30 mouse cellular contexts compared by ENCODE assay signal in genomic region chr19:53094684-53095083, GRCm38 (mm10). TPM values are rescaled to one million over a fixed set of nuclear protein-coding genes. Genes with fewer than 3 reads are reported as not detected.
DNase-seq lines count a peak whose midpoint lies in the region; ATAC-seq and TF ChIP-seq lines count a peak whose summit lies in the region.
"Had no signal": no experiment of that assay in that cellular context is flagged by ENCODE, and none has a peak within 500 bp of the region (broad histone marks: within the 10 kb centered on the region; RNA-seq: fewer than 3 reads in every experiment).

No protein-coding gene starts in this region.

- no peaks in the 10 kb centered on the region for H3K9me3 ChIP-seq in MEL (replicated peaks; ENCODE audit: insufficient read depth, low read length)
- no peaks in the 10 kb centered on the region for H3K9me3 ChIP-seq in liver, embryonic 13.5 days (replicated peaks)
- H3K9me3 ChIP-seq in midbrain, embryonic 16.5 days (replicated peaks; ENCODE audit: control insufficient read depth, low read length, poor library complexity, severe bottlenecking) = no peaks in the 10 kb centered on the region
- no peaks in the 10 kb centered on the region for H3K9me3 ChIP-seq in midbrain, postnatal 0 days (ENCODE audit: low read length)
- H3K9me3 ChIP-seq: forebrain, embryonic 12.5 days; heart, embryonic 10.5 days; heart, embryonic 15.5 days; hindbrain, embryonic 13.5 days; megakaryocyte, embryonic 14.5 days; midbrain, embryonic 13.5 days; neural tube, embryonic 15.5 days had no signal

- no peaks in the 10 kb centered on the region for H3K79me2 ChIP-seq in MEL (ENCODE audit: control insufficient read depth, insufficient read depth, low read length, poor library complexity)

- peak; percentile 88 to 90 for TF ChIP-seq EP300 in MEL (IDR thresholded peaks at IDR 0.05; ENCODE audit: low read depth in 1 of 2, low read length in 2 of 2)

- no peaks in the 10 kb centered on the region for H3K27me3 ChIP-seq in MEL (ENCODE audit: control insufficient read depth in 1 of 2, insufficient read depth in 2 of 2, low read length in 2 of 2)
- no peaks in the 10 kb centered on the region for H3K27me3 ChIP-seq in liver, embryonic 13.5 days
- no peaks in the 10 kb centered on the region for H3K27me3 ChIP-seq in midbrain, embryonic 16.5 days (ENCODE audit: control insufficient read depth, insufficient read depth, low read depth, low read length)
- H3K27me3 ChIP-seq in midbrain, postnatal 0 days (ENCODE audit: insufficient read depth, low read length) = no peaks in the 10 kb centered on the region
- H3K27me3 ChIP-seq: forebrain, embryonic 12.5 days; heart, embryonic 15.5 days; hindbrain, embryonic 13.5 days; midbrain, embryonic 13.5 days; neural tube, embryonic 15.5 days had no signal

- peak; percentile 45; the same call in 1 of the 2 replicates for ATAC-seq in liver, embryonic 13.5 days (ENCODE audit: low read depth)
- ATAC-seq in megakaryocyte progenitor cell, adult 5-6 weeks (replicated peaks; ENCODE audit: poor library complexity) = peak; percentile 38; the same call in 1 of the 2 replicates
- ATAC-seq in midbrain, embryonic 16.5 days = no peak
- no peak for ATAC-seq in midbrain, postnatal 0 days (ENCODE audit: low FRiP score)
- ATAC-seq: midbrain, embryonic 13.5 days had no signal

- H3K36me3 ChIP-seq in MEL (ENCODE audit: control insufficient read depth in 1 of 2, insufficient read depth in 2 of 2, low read length in 2 of 2) = peaks cover 0 to 32% of the 10 kb centered on the region in 2 experiments; a peak in 2 of 4 replicates
- no peaks in the 10 kb centered on the region for H3K36me3 ChIP-seq in liver, embryonic 13.5 days
- H3K36me3 ChIP-seq in midbrain, embryonic 16.5 days (ENCODE audit: control insufficient read depth, insufficient read depth, low read length) = no peaks in the 10 kb centered on the region
- no peaks in the 10 kb centered on the region for H3K36me3 ChIP-seq in midbrain, postnatal 0 days (ENCODE audit: insufficient read depth, low read length)
- H3K36me3 ChIP-seq: forebrain, embryonic 12.5 days; heart, embryonic 10.5 days; heart, embryonic 15.5 days; hindbrain, embryonic 13.5 days; midbrain, embryonic 13.5 days; neural tube, embryonic 15.5 days had no signal

- 37% methylated on average over 4 of the region's 4 CpGs for WGBS in liver, embryonic 13.5 days (ENCODE audit: insufficient replicate concordance)
- WGBS in midbrain, embryonic 16.5 days = 89% methylated on average over 4 of the region's 4 CpGs
- WGBS in midbrain, postnatal 0 days = 93% methylated on average over 4 of the region's 4 CpGs

- no peak for TF ChIP-seq RAD21 in MEL (IDR thresholded peaks at IDR 0.05; ENCODE audit: low read depth, low read length)

- peaks cover 26 to 27% of the 10 kb centered on the region in 2 experiments for H3K4me1 ChIP-seq in MEL (ENCODE audit: control insufficient read depth in 1 of 2, insufficient read depth in 2 of 2, low read length in 2 of 2)
- peaks cover 38% of the 10 kb centered on the region for H3K4me1 ChIP-seq in liver, embryonic 13.5 days (replicated peaks)
- H3K4me1 ChIP-seq in midbrain, embryonic 16.5 days (ENCODE audit: control insufficient read depth, insufficient read depth, low read length) = 0 out of 2 replicates have a peak, but pooled peaks cover 6% of the 10 kb centered on the region
- no peaks in the 10 kb centered on the region for H3K4me1 ChIP-seq in midbrain, postnatal 0 days (ENCODE audit: insufficient read depth, low read length)
- H3K4me1 ChIP-seq: forebrain, embryonic 12.5 days; neural tube, embryonic 15.5 days had no signal

- no peak overlapping the region for H3K4me3 ChIP-seq in MEL (ENCODE audit: control insufficient read depth in 1 of 2, insufficient read depth in 1 of 2, low read depth in 2 of 2, low read length in 2 of 2)
- no peak overlapping the region for H3K4me3 ChIP-seq in liver, embryonic 13.5 days (replicated peaks)
- no peak overlapping the region for H3K4me3 ChIP-seq in midbrain, embryonic 16.5 days (ENCODE audit: low read depth, low read length)
- H3K4me3 ChIP-seq in midbrain, postnatal 0 days (ENCODE audit: low read depth, low read length) = no peak overlapping the region
- H3K4me3 ChIP-seq: forebrain, embryonic 12.5 days; heart, embryonic 10.5 days; heart, embryonic 15.5 days; hindbrain, embryonic 13.5 days; megakaryocyte, embryonic 14.5 days; midbrain, embryonic 13.5 days; neural tube, embryonic 15.5 days had no signal

- TF ChIP-seq CTCF in MEL (IDR thresholded peaks at IDR 0.05 in 2 of 3, conservative IDR thresholded peaks at IDR 0.05 in 1 of 3; ENCODE audit: control insufficient read depth in 1 of 3, insufficient read depth in 1 of 3, low read depth in 2 of 3, low read length in 3 of 3, poor library complexity in 1 of 3, severe bottlenecking in 1 of 3) = no peak
- no peak for TF ChIP-seq CTCF in midbrain, postnatal 0 days (IDR thresholded peaks at IDR 0.05)

- no peak overlapping the region for H3K4me2 ChIP-seq in liver, embryonic 13.5 days
- no peak overlapping the region for H3K4me2 ChIP-seq in midbrain, embryonic 16.5 days (ENCODE audit: low read length)
- no peak overlapping the region for H3K4me2 ChIP-seq in midbrain, postnatal 0 days (ENCODE audit: low read depth, low read length, poor library complexity, severe bottlenecking)
- H3K4me2 ChIP-seq: forebrain, embryonic 12.5 days; heart, embryonic 15.5 days; hindbrain, embryonic 13.5 days; lung, embryonic 14.5 days; midbrain, embryonic 13.5 days; neural tube, embryonic 15.5 days had no signal

- DNase-seq in heart, adult 11 months = peak; percentile 63
- no peak for DNase-seq in heart, postnatal 4 days
- peak; percentile 63 for DNase-seq in MEL (ENCODE audit: low read depth, low spot score)
- DNase-seq in liver, embryonic 13.5 days = peak; percentile 17
- DNase-seq in urinary bladder, postnatal 14 days (ENCODE audit: low spot score) = no peak
- no peak for DNase-seq in midbrain, postnatal 0 days (ENCODE audit: low spot score)
- DNase-seq: adrenal gland, postnatal 14 days; cerebellum, adult 18-20 months; cerebellum, postnatal 10 days; gastrocnemius, postnatal 10 days; kidney, adult 8-10 months; kidney, postnatal 4 days; left cerebral cortex, postnatal 4 days; lung, embryonic 14.5 days; lung, postnatal 14 days; retina, postnatal 1 day; right cerebral cortex, postnatal 14 days; thymus, adult 18-20 months; thymus, postnatal 25 days had no signal

- no peak overlapping the region for H3K9ac ChIP-seq in MEL (ENCODE audit: control insufficient read depth, low read depth, low read length, poor library complexity, severe bottlenecking)
- no peak overlapping the region for H3K9ac ChIP-seq in liver, embryonic 13.5 days
- no peak overlapping the region for H3K9ac ChIP-seq in midbrain, embryonic 16.5 days (ENCODE audit: low read depth, low read length)
- H3K9ac ChIP-seq in midbrain, postnatal 0 days (replicated peaks; ENCODE audit: low read length, poor library complexity, severe bottlenecking) = no peak overlapping the region
- H3K9ac ChIP-seq: forebrain, embryonic 12.5 days; heart, embryonic 15.5 days; hindbrain, embryonic 13.5 days; lung, embryonic 14.5 days; midbrain, embryonic 13.5 days; neural tube, embryonic 15.5 days had no signal

- TF ChIP-seq POLR2A in MEL (IDR thresholded peaks at IDR 0.05; ENCODE audit: control insufficient read depth in 1 of 2, insufficient read depth in 1 of 2, low read depth in 1 of 2, low read length in 2 of 2, poor library complexity in 1 of 2) = no peak

- peak overlapping the region; percentile 6 for H3K27ac ChIP-seq in MEL (ENCODE audit: control insufficient read depth, low read depth, low read length)
- H3K27ac ChIP-seq in liver, embryonic 13.5 days = no peak overlapping the region
- no peak overlapping the region for H3K27ac ChIP-seq in midbrain, embryonic 16.5 days (ENCODE audit: low read length)
- H3K27ac ChIP-seq in midbrain, postnatal 0 days (ENCODE audit: low read depth, low read length) = no peak overlapping the region
- H3K27ac ChIP-seq: forebrain, embryonic 12.5 days; heart, embryonic 10.5 days; heart, embryonic 15.5 days; hindbrain, embryonic 13.5 days; kidney, postnatal 0 days; midbrain, embryonic 13.5 days; neural tube, embryonic 15.5 days; stomach, postnatal 0 days had no signal

TF ChIP-seq in MEL, 35 proteins besides CTCF, POLR2A, EP300 and RAD21 (continues in another document):
- 0 out of 2 replicates have a peak, but pooled peaks have one; percentile 4 for TF ChIP-seq TBP (IDR thresholded peaks at IDR 0.05; ENCODE audit: low read depth, low read length)
- peak; percentile 94 for TF ChIP-seq GATA1 (IDR thresholded peaks at IDR 0.05; ENCODE audit: low read depth, low read length)
- peak; percentile 94 for TF ChIP-seq ZNF384 (IDR thresholded peaks at IDR 0.05; ENCODE audit: low read depth, low read length)
- TF ChIP-seq POLR2AphosphoS5 (IDR thresholded peaks at IDR 0.05; ENCODE audit: borderline replicate concordance, low read depth, low read length) = no peak
- TF ChIP-seq ETS1 (IDR thresholded peaks at IDR 0.05; ENCODE audit: low read depth, low read length) = peak; percentile 85
- TF ChIP-seq USF1 (IDR thresholded peaks at IDR 0.05; ENCODE audit: low read depth, low read length) = no peak

RNA-seq across cellular contexts. Expression of gene Add3, which starts 45.6 kb away (rescaled TPM):
- total RNA-seq in heart, postnatal 4 days (2021) = 100 to 1,000 TPM in 1 of 2 experiments, 10 to 100 TPM in 1; 99.0 to 102 TPM
- 14.0 and 33.0 TPM in 2 replicates for total RNA-seq in MEL (2012; rRNA removed)
- 10 to 100 TPM in 1 of 2 experiments, not detected in 1; 52.9 TPM for polyA plus RNA-seq in MEL (2012; ENCODE audit: insufficient read depth in 1 of 2, insufficient read length in 2 of 2, low read depth in 1 of 2, low replicate concordance in 2 of 2, missing spikeins in 1 of 2)
- 29.5 and 34.7 TPM in 2 replicates for polyA plus RNA-seq in liver, embryonic 13.5 days (2015; fragmentation: Nextera tagmentation; extraction: Ambion mirVana)
- 36.6 and 37.5 TPM in 2 replicates for total RNA-seq in megakaryocyte progenitor cell, adult 5-6 weeks (2015)
- total RNA-seq in megakaryocyte progenitor cell, adult 5-6 weeks (2017) = 43.8 and 46.8 TPM in 2 replicates
- 31.9 and 35.7 TPM in 2 replicates for polyA plus RNA-seq in midbrain, embryonic 16.5 days (2015; fragmentation: Nextera tagmentation; extraction: Ambion mirVana)
- 54.6 and 61.4 TPM in 2 replicates for total RNA-seq in midbrain, postnatal 0 days (2014; rRNA removed)
- polyA plus RNA-seq in midbrain, postnatal 0 days (2015; fragmentation: Nextera tagmentation; extraction: Ambion mirVana) = 49.1 and 51.9 TPM in 2 replicates

RNA-seq across cellular contexts. Expression of gene Xpnpep1, which starts 54.7 kb away (rescaled TPM):
- 100 to 1,000 TPM; 156 to 158 TPM for total RNA-seq in heart, postnatal 4 days (2021)
- total RNA-seq in MEL (2012; rRNA removed) = 459 and 531 TPM in 2 replicates
- polyA plus RNA-seq in MEL (2012; ENCODE audit: insufficient read depth in 1 of 2, insufficient read length in 2 of 2, low read depth in 1 of 2, low replicate concordance in 2 of 2, missing spikeins in 1 of 2) = 100 to 1,000 TPM; 428 to 526 TPM
- polyA plus RNA-seq in liver, embryonic 13.5 days (2015; fragmentation: Nextera tagmentation; extraction: Ambion mirVana) = 109 and 115 TPM in 2 replicates
- total RNA-seq in megakaryocyte progenitor cell, adult 5-6 weeks (2015) = 55.6 and 57.3 TPM in 2 replicates
- 46.9 and 62.8 TPM in 2 replicates for total RNA-seq in megakaryocyte progenitor cell, adult 5-6 weeks (2017)
- polyA plus RNA-seq in midbrain, embryonic 16.5 days (2015; fragmentation: Nextera tagmentation; extraction: Ambion mirVana) = 114 and 132 TPM in 2 replicates
- 74.8 and 91.0 TPM in 2 replicates for total RNA-seq in midbrain, postnatal 0 days (2014; rRNA removed)
- 108 and 110 TPM in 2 replicates for polyA plus RNA-seq in midbrain, postnatal 0 days (2015; fragmentation: Nextera tagmentation; extraction: Ambion mirVana)

Comparison
In these comparisons a context has a peak if more than half of its experiments do, and no peak if none do; other contexts are left out.
1. DNase-seq: peak in heart, adult 11 months (single experiment), MEL (single experiment) and liver, embryonic 13.5 days (single experiment); none in heart, postnatal 4 days (single experiment), urinary bladder, postnatal 14 days (single experiment) and midbrain, postnatal 0 days (single experiment).
2. ATAC-seq: peak in liver, embryonic 13.5 days (single experiment) and megakaryocyte progenitor cell, adult 5-6 weeks (single experiment); none in midbrain, embryonic 16.5 days (single experiment) and midbrain, postnatal 0 days (single experiment).